Mouse (Mus musculus): ENCODE measurements at regions not wholly inside any gene's neighbourhood (a gene's known extent, or its start where the extent isn't known, plus 50 kb on each side); places are given as distances from the start of the nearest gene placed in this dataset.

- DNase-seq (ENCODE audit: low spot score), result no peak
- 80% methylated on average over 2 of the region's 2 CpGs for WGBS
- H3K4me3 ChIP-seq (replicated peaks; ENCODE audit: low read depth, low read length), result no peak overlapping the region
These were observed 529.1 kb downstream of the Tmem114 start for GRCm38 (mm10) chr16:7895786-7896185.

DNA sequence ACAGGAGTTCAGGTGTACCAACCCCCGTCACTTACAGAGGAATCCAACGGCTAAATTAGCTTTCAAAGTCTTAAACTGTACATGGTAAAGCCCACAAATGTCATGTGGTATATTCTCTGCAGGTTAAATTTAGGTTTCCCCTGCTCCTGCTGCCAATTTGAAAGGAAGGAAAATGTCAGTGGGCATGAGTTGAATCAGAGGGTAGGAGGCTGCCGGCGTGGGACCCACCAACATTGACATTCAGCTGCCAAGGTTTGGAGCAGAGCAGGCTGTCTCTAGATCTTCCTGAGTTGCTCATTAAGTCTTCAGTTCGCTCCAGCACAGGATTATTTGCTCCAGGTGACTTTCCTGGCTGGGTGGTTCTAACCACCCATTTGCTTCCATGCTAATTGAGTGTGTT lies 532.1 kb downstream of the Tmem114 start:
- DNase-seq (ENCODE audit: low spot score) (no peak), ATAC-seq (replicated peaks; ENCODE audit: low FRiP score, low read depth) (no peak)
- Histone ChIP-seq H3K9ac (ENCODE audit: low read depth, low read length) (no peak overlapping the region), H3K27ac (no peak overlapping the region), H3K9me3 (replicated peaks; ENCODE audit: low read length) (no peaks in the 10 kb centered on the region), H3K4me1 (replicated peaks; ENCODE audit: insufficient read depth, low read length) (no peaks in the 10 kb centered on the region), H3K4me3 (replicated peaks; ENCODE audit: low read depth, low read length) (no peak overlapping the region), H3K27me3 (ENCODE audit: insufficient read depth, low read length) (no peaks in the 10 kb centered on the region), H3K36me3 (ENCODE audit: insufficient read depth, low read length) (no peaks in the 10 kb centered on the region), H3K4me2 (ENCODE audit: low read length) (no peak overlapping the region)
- TF ChIP-seq CTCF (IDR thresholded peaks at IDR 0.05; ENCODE audit: low read depth), result no peak
- WGBS, result 84% methylated on average over 5 of the region's 5 CpGs

More at GRCm38 (mm10) chr16:7895786-7896185, 529.1 kb downstream of the Tmem114 start:
- Histone ChIP-seq H3K27me3 (ENCODE audit: insufficient read depth, low read length) (no peaks in the 10 kb centered on the region), H3K9me3 (replicated peaks; ENCODE audit: low read length) (no peaks in the 10 kb centered on the region), H3K4me2 (ENCODE audit: low read length) (no peak overlapping the region), H3K4me1 (replicated peaks; ENCODE audit: insufficient read depth, low read length) (no peaks in the 10 kb centered on the region), H3K9ac (ENCODE audit: low read depth, low read length) (no peak overlapping the region), H3K27ac (no peak overlapping the region), H3K36me3 (ENCODE audit: insufficient read depth, low read length) (no peaks in the 10 kb centered on the region)
- no peak for ATAC-seq (replicated peaks; ENCODE audit: low FRiP score, low read depth)
- TF ChIP-seq CTCF (IDR thresholded peaks at IDR 0.05; ENCODE audit: low read depth), result no peak

DNA sequence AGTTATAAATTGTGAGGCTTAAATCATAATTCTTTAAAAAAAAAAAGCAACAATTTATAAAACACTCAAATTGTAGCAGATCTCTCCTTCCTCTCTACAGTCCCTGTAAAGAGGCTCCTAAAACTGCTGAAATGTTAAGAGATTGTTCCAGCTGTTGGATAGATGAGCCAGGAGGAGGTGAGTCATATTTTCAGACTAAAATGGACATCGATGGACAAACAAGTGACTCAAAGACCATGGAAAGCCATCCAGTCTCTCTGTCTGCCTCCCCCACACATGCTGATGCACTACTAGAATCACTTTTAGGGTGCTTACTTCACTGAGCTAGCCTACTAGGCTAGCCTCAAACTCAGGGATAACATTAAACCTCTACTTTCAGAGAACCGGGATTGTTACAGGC lies 561.5 kb downstream of the Tmem114 start:
- Histone ChIP-seq H3K27me3 (ENCODE audit: insufficient read depth, low read length) (no peaks in the 10 kb centered on the region), H3K9ac (ENCODE audit: low read depth, low read length) (no peak overlapping the region), H3K4me2 (ENCODE audit: low read length) (no peak overlapping the region), H3K4me1 (replicated peaks; ENCODE audit: insufficient read depth, low read length) (no peaks in the 10 kb centered on the region), H3K9me3 (replicated peaks; ENCODE audit: low read length) (no peaks in the 10 kb centered on the region), H3K36me3 (ENCODE audit: insufficient read depth, low read length) (no peaks in the 10 kb centered on the region), H3K27ac (no peak overlapping the region), H3K4me3 (replicated peaks; ENCODE audit: low read depth, low read length) (no peak overlapping the region)
- ATAC-seq (replicated peaks; ENCODE audit: low FRiP score, low read depth) (no peak), DNase-seq (ENCODE audit: low spot score) (no peak)
- TF ChIP-seq CTCF (IDR thresholded peaks at IDR 0.05; ENCODE audit: low read depth), result no peak
- 94% methylated on average over 2 of the region's 2 CpGs for WGBS

- Histone ChIP-seq H3K27me3 (ENCODE audit: insufficient read depth, low read length) (no peaks in the 10 kb centered on the region), H3K4me3 (replicated peaks; ENCODE audit: low read depth, low read length) (no peak overlapping the region), H3K4me2 (ENCODE audit: low read length) (no peak overlapping the region), H3K9ac (ENCODE audit: low read depth, low read length) (no peak overlapping the region), H3K27ac (no peak overlapping the region), H3K9me3 (replicated peaks; ENCODE audit: low read length) (no peaks in the 10 kb centered on the region), H3K36me3 (ENCODE audit: insufficient read depth, low read length) (no peaks in the 10 kb centered on the region), H3K4me1 (replicated peaks; ENCODE audit: insufficient read depth, low read length) (no peaks in the 10 kb centered on the region)
- ATAC-seq (replicated peaks; ENCODE audit: low FRiP score, low read depth) (no peak), DNase-seq (ENCODE audit: low spot score) (no peak)
- TF ChIP-seq CTCF (IDR thresholded peaks at IDR 0.05; ENCODE audit: low read depth), result no peak
- 64% methylated on average over 5 of the region's 5 CpGs for WGBS
These were observed 585.8 kb downstream of the Tmem114 start for GRCm38 (mm10) chr16:7839139-7839538.

- Histone ChIP-seq H3K36me3 (ENCODE audit: insufficient read depth, low read length) (no peaks in the 10 kb centered on the region), H3K27ac (no peak overlapping the region), H3K27me3 (ENCODE audit: insufficient read depth, low read length) (no peaks in the 10 kb centered on the region), H3K4me3 (replicated peaks; ENCODE audit: low read depth, low read length) (no peak overlapping the region), H3K9me3 (replicated peaks; ENCODE audit: low read length) (no peaks in the 10 kb centered on the region), H3K4me2 (ENCODE audit: low read length) (no peak overlapping the region), H3K4me1 (replicated peaks; ENCODE audit: insufficient read depth, low read length) (no peaks in the 10 kb centered on the region), H3K9ac (ENCODE audit: low read depth, low read length) (no peak overlapping the region)
- no peak for ATAC-seq (replicated peaks; ENCODE audit: low FRiP score, low read depth)
- no peak for DNase-seq (ENCODE audit: low spot score)
- no peak for TF ChIP-seq CTCF (IDR thresholded peaks at IDR 0.05; ENCODE audit: low read depth)
- 52% methylated on average over 6 of the region's 6 CpGs for WGBS
These were observed 593.8 kb downstream of the Tmem114 start for GRCm38 (mm10) chr16:7831142-7831541.

DNA sequence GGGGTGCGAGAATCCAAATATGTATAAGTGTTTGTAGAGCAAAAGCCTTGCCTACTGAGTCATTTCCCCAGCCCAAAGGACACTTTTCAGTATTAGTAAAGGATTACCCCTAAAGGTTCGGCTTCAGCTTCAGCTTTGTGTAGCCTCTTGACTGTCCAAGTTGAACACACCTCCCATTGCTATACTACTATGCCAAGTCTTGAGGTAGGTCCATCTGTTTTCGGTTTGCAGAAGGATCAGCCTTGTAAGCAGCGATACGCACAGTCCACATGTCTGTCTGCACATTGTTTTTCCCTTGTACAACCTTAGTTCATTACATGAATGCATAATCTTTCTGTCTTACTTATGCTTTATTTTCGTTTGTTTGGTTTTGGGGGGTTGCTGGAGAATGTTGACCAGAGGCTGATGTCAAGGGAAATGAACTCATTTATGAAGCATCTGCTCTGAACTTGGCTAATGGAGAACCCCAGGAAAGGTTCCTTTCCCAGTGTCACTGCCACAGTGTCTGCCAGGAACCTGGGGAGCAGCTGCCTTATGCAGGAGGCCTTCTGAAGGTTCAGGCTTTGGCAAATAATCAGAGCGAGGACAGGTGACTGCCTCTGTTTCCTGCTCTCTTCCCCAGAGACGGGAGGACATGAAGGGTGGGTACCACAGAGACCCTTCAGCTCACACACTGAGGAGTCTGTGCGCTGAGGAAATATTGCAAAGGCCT lies 594.8 kb downstream of the Tmem114 start:
- H3K9ac ChIP-seq (ENCODE audit: low read depth, low read length), result no peak overlapping the region
- no peak for DNase-seq (ENCODE audit: low spot score)
- no peaks in the 10 kb centered on the region for H3K27me3 ChIP-seq (ENCODE audit: insufficient read depth, low read length)
- no peak overlapping the region for H3K4me3 ChIP-seq (replicated peaks; ENCODE audit: low read depth, low read length)
- no peaks in the 10 kb centered on the region for H3K9me3 ChIP-seq (replicated peaks; ENCODE audit: low read length)
- no peaks in the 10 kb centered on the region for H3K4me1 ChIP-seq (replicated peaks; ENCODE audit: insufficient read depth, low read length)
- WGBS, result 89% methylated on average over 9 of the region's 9 CpGs
- ATAC-seq (replicated peaks; ENCODE audit: low FRiP score, low read depth), result no peak
- H3K27ac ChIP-seq, result no peak overlapping the region
- no peak for TF ChIP-seq CTCF (IDR thresholded peaks at IDR 0.05; ENCODE audit: low read depth)
- H3K36me3 ChIP-seq (ENCODE audit: insufficient read depth, low read length), result no peaks in the 10 kb centered on the region
- H3K4me2 ChIP-seq (ENCODE audit: low read length), result no peak overlapping the region

- no peaks in the 10 kb centered on the region for H3K9me3 ChIP-seq (replicated peaks; ENCODE audit: low read length)
- no peak overlapping the region for H3K4me3 ChIP-seq (replicated peaks; ENCODE audit: low read depth, low read length)
- TF ChIP-seq CTCF (IDR thresholded peaks at IDR 0.05; ENCODE audit: low read depth), result no peak
- no peak overlapping the region for H3K27ac ChIP-seq
- H3K36me3 ChIP-seq (ENCODE audit: insufficient read depth, low read length), result no peaks in the 10 kb centered on the region
- no peak for DNase-seq (ENCODE audit: low spot score)
- no peak for ATAC-seq (replicated peaks; ENCODE audit: low FRiP score, low read depth)
- no peaks in the 10 kb centered on the region for H3K27me3 ChIP-seq (ENCODE audit: insufficient read depth, low read length)
- 81% methylated on average over 2 of the region's 2 CpGs for WGBS
- no peak overlapping the region for H3K4me2 ChIP-seq (ENCODE audit: low read length)
- H3K4me1 ChIP-seq (replicated peaks; ENCODE audit: insufficient read depth, low read length), result no peaks in the 10 kb centered on the region
- no peak overlapping the region for H3K9ac ChIP-seq (ENCODE audit: low read depth, low read length)
These were observed 623.8 kb downstream of the Tmem114 start for GRCm38 (mm10) chr16:7801161-7801560.
